Mouse (Mus musculus) liver, embryonic 11.5 days (tissue): Measurements from ENCODE around the gene Pde2a. TPM values are rescaled to one million over a fixed set of nuclear protein-coding genes. Genes with fewer than 3 reads are reported as not detected.

Experiments used
- ATAC-seq: fragments of 200-750 bp; cut with Nextera tagmentation; replicated peaks from 2 replicates; pipeline ENCODE4 v1.8.0; 2017; ENCODE audit warnings: moderate number of reproducible peaks, mild to moderate bottlenecking, moderate TSS enrichment, moderate library complexity; ENCODE audit not compliant: low FRiP score
- DNase-seq: peaks from one replicate; pipeline ENCODE4 v3.0.0-alpha.2; 2017; ENCODE audit warnings: low spot score
- H3K27ac ChIP-seq: fragments of 300-500 bp; sonication (generic); 2 replicates; pipeline ENCODE4 v1.5.1; 2014; ENCODE audit warnings: mild to moderate bottlenecking, low read depth, low read length, control low read depth
- H3K27me3 ChIP-seq: fragments of 300-500 bp; sonication (generic); replicated peaks from 2 replicates; pipeline ENCODE4 v1.6.1; 2014; ENCODE audit warnings: low read length, mixed read lengths; ENCODE audit not compliant: control insufficient read depth, insufficient read depth
- H3K36me3 ChIP-seq: fragments of 300-500 bp; sonication (generic); 2 replicates; pipeline ENCODE4 v1.6.1; 2014; ENCODE audit warnings: mild to moderate bottlenecking, low read length, moderate library complexity, mixed read lengths; ENCODE audit not compliant: control insufficient read depth, insufficient read depth
- H3K4me1 ChIP-seq: fragments of 300-500 bp; sonication (generic); replicated peaks from 2 replicates; pipeline ENCODE4 v1.6.1; 2014; ENCODE audit warnings: low read length, mixed read lengths; ENCODE audit not compliant: control insufficient read depth, insufficient read depth
- H3K4me2 ChIP-seq: fragments of 300-500 bp; sonication (generic); 2 replicates; pipeline ENCODE4 v1.6.1; 2014; ENCODE audit warnings: mild to moderate bottlenecking, control low read depth, moderate library complexity
- H3K4me3 ChIP-seq: fragments of 300-500 bp; sonication (generic); 2 replicates; pipeline ENCODE4 v1.5.1; 2014; ENCODE audit warnings: low read depth, low read length, control low read depth
- H3K9ac ChIP-seq: fragments of 300-500 bp; sonication (generic); 2 replicates; pipeline ENCODE4 v1.6.1; 2014; ENCODE audit warnings: low read depth, low read length, control low read depth
- H3K9me3 ChIP-seq: fragments of 300-500 bp; sonication (generic); 2 replicates; pipeline ENCODE4 v1.6.1; 2016; ENCODE audit warnings: low read length, inconsistent platforms, mixed read lengths; ENCODE audit not compliant: control insufficient read depth
- WGBS: fragments of 180-500 bp; shearing (Covaris S2); extraction: QIAGEN DNeasy Blood & Tissue Kit; methylation state at CpG from one replicate; pipeline ENCODE4 v1.1.7; 2014; 5-methylcytosine and 5-hydroxymethylcytosine counted together
- polyA plus RNA-seq: library from polyadenylated mRNA; unstranded; fragments of >200 nt; fragmentation: Nextera tagmentation; extraction: Ambion mirVana; gene quantifications from 2 replicates; pipeline ENCODE4 v1.2.1, GENCODE M21; 2014

Pde2a gene
- polyA plus RNA-seq, 1 experiment from 2014 or later: 14.4 TPM

GRCm38 (mm10) chr7:101393694-101394504 is 27.6 kb upstream of the Pde2a start:
- DNase-seq (no peak), ATAC-seq (peak; percentile 38; the same call in 1 of the 2 replicates)
- Histone ChIP-seq H3K36me3 (peaks cover 22% of the 10 kb centered on the region), H3K27ac (peak overlapping the region; percentile 80), H3K9ac (no peak overlapping the region), H3K4me2 (peak overlapping the region; percentile 48), H3K4me3 (peak overlapping the region; percentile 10; the same call in 1 of the 2 replicates), H3K27me3 (no peaks in the 10 kb centered on the region), H3K4me1 (peaks cover 12% of the 10 kb centered on the region), H3K9me3 (no peaks in the 10 kb centered on the region)
- WGBS: 56% methylated on average over 8 of the region's 8 CpGs

- H3K4me2 ChIP-seq: peak overlapping the region; percentile 48
- no peak overlapping the region for H3K9ac ChIP-seq
- WGBS: 77% methylated on average over 3 of the region's 3 CpGs
Measured at GRCm38 (mm10) chr7:101394569-101394968, 26.9 kb upstream of the Pde2a start.

GRCm38 (mm10) chr7:101395471-101395870 is 26.0 kb upstream of the Pde2a start:
- ATAC-seq: no peak
- peaks cover 28% of the 10 kb centered on the region for H3K36me3 ChIP-seq
- no peak for DNase-seq
- H3K27me3 ChIP-seq: no peaks in the 10 kb centered on the region
- H3K4me2 ChIP-seq: peak overlapping the region; percentile 48
- no peaks in the 10 kb centered on the region for H3K9me3 ChIP-seq
- H3K9ac ChIP-seq: no peak overlapping the region
- peaks cover 8% of the 10 kb centered on the region for H3K4me1 ChIP-seq
- H3K4me3 ChIP-seq: no peak overlapping the region
- 72% methylated on average over 2 of the region's 2 CpGs for WGBS
- H3K27ac ChIP-seq: no peak overlapping the region

More at GRCm38 (mm10) chr7:101394569-101394968, 26.9 kb upstream of the Pde2a start:
- no peaks in the 10 kb centered on the region for H3K9me3 ChIP-seq
- DNase-seq (no peak), ATAC-seq (no peak)
- H3K36me3 ChIP-seq: peaks cover 24% of the 10 kb centered on the region
- H3K27me3 ChIP-seq: no peaks in the 10 kb centered on the region
- H3K4me1 ChIP-seq: peaks cover 12% of the 10 kb centered on the region
- peak overlapping the region; percentile 10; the same call in 1 of the 2 replicates for H3K4me3 ChIP-seq
- H3K27ac ChIP-seq: peak overlapping the region; percentile 80

DNA sequence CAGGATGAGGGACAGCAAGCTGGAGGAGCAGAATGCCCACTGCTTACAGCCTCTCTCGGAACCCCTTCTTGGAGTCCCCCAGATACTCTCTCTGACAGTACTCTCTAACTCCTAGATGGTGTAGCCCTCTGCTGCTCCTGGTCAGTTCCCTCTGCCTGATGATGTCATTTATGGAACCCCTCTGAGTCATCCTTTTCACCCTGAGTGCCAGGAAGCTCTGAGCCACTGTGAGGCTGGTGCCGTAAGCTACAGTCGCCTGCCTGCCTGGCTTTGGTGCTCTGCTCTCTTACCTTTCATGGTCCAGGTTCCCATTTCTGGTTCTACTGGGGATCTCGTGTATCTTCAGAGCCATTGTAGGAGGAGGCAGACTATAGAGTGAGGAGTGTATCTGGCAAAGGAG is 24.3 kb upstream of the Pde2a start:
- Histone ChIP-seq H3K36me3 (peaks cover 30% of the 10 kb centered on the region), H3K27ac (no peak overlapping the region), H3K9ac (no peak overlapping the region), H3K4me3 (no peak overlapping the region), H3K9me3 (no peaks in the 10 kb centered on the region), H3K27me3 (no peaks in the 10 kb centered on the region), H3K4me1 (no peaks in the 10 kb centered on the region; the same call in 1 of the 2 replicates), H3K4me2 (no peak overlapping the region)
- DNase-seq: no peak
- ATAC-seq: no peak
- WGBS: 84% methylated on average over 4 of the region's 4 CpGs

- Histone ChIP-seq H3K9ac (no peak overlapping the region), H3K9me3 (no peaks in the 10 kb centered on the region), H3K27me3 (no peaks in the 10 kb centered on the region), H3K36me3 (peaks cover 28% of the 10 kb centered on the region), H3K4me1 (no peaks in the 10 kb centered on the region), H3K4me2 (no peak overlapping the region), H3K4me3 (no peak overlapping the region), H3K27ac (no peak overlapping the region)
- ATAC-seq (no peak), DNase-seq (no peak)
- 84% methylated on average over 7 of the region's 7 CpGs for WGBS
Measured at GRCm38 (mm10) chr7:101401510-101401909, 20.0 kb upstream of the Pde2a start.

GRCm38 (mm10) chr7:101403831-101404230 is 17.7 kb upstream of the Pde2a start:
- no peak for DNase-seq
- Histone ChIP-seq H3K27ac (no peak overlapping the region), H3K27me3 (no peaks in the 10 kb centered on the region), H3K4me1 (no peaks in the 10 kb centered on the region), H3K4me3 (no peak overlapping the region), H3K36me3 (peaks cover 19% of the 10 kb centered on the region), H3K9ac (no peak overlapping the region), H3K4me2 (no peak overlapping the region), H3K9me3 (no peaks in the 10 kb centered on the region)
- ATAC-seq: no peak
- 87% methylated on average over 5 of the region's 5 CpGs for WGBS

- Histone ChIP-seq H3K27ac (no peak within 1 kb of the TSS), H3K27me3 (no peaks in the 10 kb centered on the region), H3K4me2 (no peak within 1 kb of the TSS), H3K36me3 (peaks cover 16% of the 10 kb centered on the region), H3K4me3 (no peak within 1 kb of the TSS), H3K9me3 (no peaks in the 10 kb centered on the region), H3K4me1 (peaks cover 17% of the 10 kb centered on the region), H3K9ac (no peak within 1 kb of the TSS)
- WGBS: 71% methylated on average over 11 of the region's 11 CpGs
- ATAC-seq (no peak), DNase-seq (no peak)
Measured at GRCm38 (mm10) chr7:101410267-101410936, 11.1 kb upstream of the Pde2a start, which contains the start of gene Gm45837. Gene Gm45837 (plus strand): TSS chr7:101410886.

DNA sequence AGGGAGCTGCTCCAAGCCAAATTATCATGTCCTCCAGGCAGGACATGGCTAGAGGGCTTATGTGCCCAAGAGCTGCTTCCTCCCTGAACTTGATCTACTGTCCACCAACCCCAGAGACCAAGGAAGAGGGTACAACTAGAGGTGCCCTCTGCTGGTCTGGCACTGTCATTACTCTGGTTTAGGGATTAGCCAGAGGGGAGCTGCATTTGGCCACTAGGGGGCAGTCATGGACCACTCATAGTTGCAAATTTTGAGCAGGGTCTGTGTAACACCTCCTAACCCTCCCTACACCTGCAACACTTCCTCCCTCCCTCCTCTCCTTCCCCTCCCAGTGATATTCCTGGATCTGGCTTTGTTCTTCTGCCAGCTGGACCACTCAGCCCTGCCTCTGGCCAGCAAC is 8.7 kb upstream of the Pde2a start:
- H3K9me3 ChIP-seq: no peaks in the 10 kb centered on the region
- no peak overlapping the region for H3K4me3 ChIP-seq
- H3K9ac ChIP-seq: no peak overlapping the region
- H3K4me1 ChIP-seq: peaks cover 24% of the 10 kb centered on the region
- H3K4me2 ChIP-seq: no peak overlapping the region
- H3K27ac ChIP-seq: no peak overlapping the region
- DNase-seq: peak; percentile 78
- peaks cover 2% of the 10 kb centered on the region; the same call in 1 of the 2 replicates for H3K27me3 ChIP-seq
- peak; percentile 33 for ATAC-seq
- H3K36me3 ChIP-seq: peaks cover 13% of the 10 kb centered on the region
